13 mouse cellular contexts compared by ENCODE assay signal in the genomic region with DNA sequence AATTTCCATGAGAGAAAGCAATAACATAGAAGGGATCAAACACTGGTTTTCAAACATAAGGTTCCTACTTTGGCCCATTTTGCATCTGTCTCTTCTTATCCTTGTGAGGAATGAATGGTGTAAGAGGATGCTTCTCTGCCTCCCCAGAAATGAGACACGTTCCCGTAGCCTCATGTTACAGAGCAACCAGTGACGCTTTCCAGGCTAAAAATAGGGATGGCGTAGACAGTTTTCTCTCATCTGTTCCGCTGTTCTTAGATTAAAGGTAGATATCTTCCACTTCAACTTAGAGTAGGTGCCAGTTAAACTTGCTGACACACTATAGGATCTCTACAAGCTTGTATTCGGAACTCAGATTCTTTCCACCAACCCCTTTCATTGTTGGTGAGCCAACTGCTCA.
"Had no signal": no experiment of that assay in that cellular context is flagged by ENCODE, and none has a peak within 500 bp of the region (broad histone marks: within the 10 kb centered on the region; RNA-seq: fewer than 3 reads in every experiment).

No protein-coding gene starts in this region.

- H3K27ac ChIP-seq: kidney, postnatal 0 days; left cerebral cortex, adult 2 months; liver, embryonic 13.5 days; stomach, postnatal 0 days had no signal

- H3K4me3 ChIP-seq: left cerebral cortex, adult 2 months; liver, embryonic 13.5 days had no signal

- H3K9ac ChIP-seq: liver, embryonic 13.5 days had no signal

- DNase-seq: kidney, postnatal 25 days; layer of hippocampus, postnatal 36 days; liver, embryonic 13.5 days; lung, adult 2 months; lung, postnatal 14 days; lung, postnatal 4 days; midbrain, embryonic 14.5 days; thymus, adult 2 months; thymus, postnatal 25 days had no signal

- H3K36me3 ChIP-seq: liver, embryonic 13.5 days had no signal

- H3K4me2 ChIP-seq: liver, embryonic 13.5 days; midbrain, embryonic 11.5 days had no signal

- H3K27me3 ChIP-seq: liver, embryonic 13.5 days had no signal

- H3K9me3 ChIP-seq: liver, embryonic 13.5 days had no signal
